ENCODE assay signal across 8 mouse cellular contexts in the genomic region with DNA sequence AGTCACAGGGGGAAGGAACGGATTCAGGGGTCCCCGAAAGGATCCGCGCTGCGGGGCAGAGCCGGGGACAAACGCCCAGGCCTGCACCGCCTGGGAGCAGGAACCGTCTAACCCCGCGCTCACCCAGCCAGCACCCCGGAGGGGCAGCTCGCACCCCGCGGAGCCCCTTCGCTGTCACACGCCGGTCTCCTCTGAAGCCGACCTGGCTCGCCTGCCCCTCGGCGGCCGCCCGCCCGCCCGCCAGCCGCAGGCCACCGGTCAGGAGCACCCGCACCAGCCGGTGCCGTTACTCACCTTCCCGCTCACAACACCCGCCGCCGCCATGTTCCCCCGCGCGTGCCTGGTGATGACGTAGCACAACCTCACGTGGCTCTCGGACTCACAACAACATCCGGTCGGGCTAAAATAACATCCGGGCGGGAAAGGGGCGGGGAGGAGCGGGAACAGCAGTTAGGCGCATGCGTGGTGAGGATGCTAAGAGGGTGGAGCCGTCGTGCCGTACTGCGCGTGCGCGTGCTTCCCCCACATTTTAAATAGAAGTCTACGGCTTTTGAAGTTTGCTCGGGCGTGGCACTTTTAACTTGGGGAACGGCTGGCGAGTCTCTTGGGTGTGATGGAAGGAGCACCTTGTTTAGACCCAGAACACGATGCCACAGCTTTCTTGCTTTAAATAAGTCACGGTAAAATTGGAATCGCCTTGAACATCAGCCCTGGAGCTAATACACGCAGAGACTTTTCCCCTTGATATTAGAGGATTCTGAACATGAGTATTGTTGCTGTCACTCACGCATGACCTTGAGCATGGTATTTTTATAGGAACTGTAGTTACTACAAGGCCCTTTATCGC. TPM values are rescaled to one million over a fixed set of nuclear protein-coding genes. Genes with fewer than 3 reads are reported as not detected.
DNase-seq lines count a peak whose midpoint lies in the region; ATAC-seq lines count a peak whose summit lies in the region.

A gene (minus strand): TSS at position 380 of the 847 bp plus-strand sequence.

- H3K27ac ChIP-seq in heart, embryonic 14.5 days (replicated peaks in 1 of 2; ENCODE audit: control insufficient read depth in 1 of 2, insufficient read depth in 1 of 2, low read depth in 2 of 2, low read length in 2 of 2), result peak within 1 kb of the TSS; percentile 70 to 76
- H3K27ac ChIP-seq in liver, embryonic 13.5 days, result peak within 1 kb of the TSS; percentile 87
- peak within 1 kb of the TSS; percentile 93 for H3K27ac ChIP-seq in stomach, embryonic 16.5 days (ENCODE audit: low read length)

- H3K9me3 ChIP-seq in heart, embryonic 14.5 days (ENCODE audit: control insufficient read depth, low read length), result no peaks in the 10 kb centered on the region
- H3K9me3 ChIP-seq in liver, embryonic 13.5 days (replicated peaks), result no peaks in the 10 kb centered on the region
- H3K9me3 ChIP-seq in stomach, embryonic 16.5 days (replicated peaks; ENCODE audit: control insufficient read depth, low read length), result no peaks in the 10 kb centered on the region

- no peaks in the 10 kb centered on the region for H3K27me3 ChIP-seq in heart, embryonic 14.5 days (ENCODE audit: control insufficient read depth, insufficient read depth, low read length)
- no peaks in the 10 kb centered on the region for H3K27me3 ChIP-seq in liver, embryonic 13.5 days
- no peaks in the 10 kb centered on the region for H3K27me3 ChIP-seq in stomach, embryonic 16.5 days (ENCODE audit: control insufficient read depth, insufficient read depth, low read length)

- under 1% methylated on average over 66 of the region's 67 CpGs for WGBS in heart, embryonic 14.5 days
- under 1% methylated on average over 67 of the region's 67 CpGs for WGBS in liver, embryonic 13.5 days (ENCODE audit: insufficient replicate concordance)
- under 1% methylated on average over 67 of the region's 67 CpGs for WGBS in stomach, embryonic 16.5 days

- ATAC-seq in CD4-positive, CD25-positive, alpha-beta regulatory T cell, adult 4 months, result peak; percentile 85
- peak; percentile 96 for ATAC-seq in heart, embryonic 14.5 days (ENCODE audit: insufficient number of reproducible peaks, insufficient read depth, low FRiP score, low read depth)
- peak; percentile 92 for ATAC-seq in liver, embryonic 13.5 days (ENCODE audit: low read depth)
- peak; percentile 95 for ATAC-seq in stomach, embryonic 16.5 days (ENCODE audit: insufficient read depth, low FRiP score)

- H3K4me1 ChIP-seq in heart, embryonic 14.5 days (ENCODE audit: control insufficient read depth in 2 of 2, insufficient read depth in 2 of 2, low read length in 2 of 2), result peaks cover 7 to 20% of the 10 kb centered on the region in 2 experiments
- H3K4me1 ChIP-seq in liver, embryonic 13.5 days (replicated peaks), result peaks cover 48% of the 10 kb centered on the region
- peaks cover 10% of the 10 kb centered on the region for H3K4me1 ChIP-seq in stomach, embryonic 16.5 days (ENCODE audit: control insufficient read depth, insufficient read depth, low read length)

- no peaks in the 10 kb centered on the region for H3K36me3 ChIP-seq in heart, embryonic 14.5 days (ENCODE audit: control insufficient read depth, insufficient read depth, low read length)
- H3K36me3 ChIP-seq in liver, embryonic 13.5 days, result no peaks in the 10 kb centered on the region
- no peaks in the 10 kb centered on the region for H3K36me3 ChIP-seq in stomach, embryonic 16.5 days (ENCODE audit: control insufficient read depth, insufficient read depth, low read length)

- peak; percentile 99 for DNase-seq in c-Kit-negative CD71-positive TER-119-positive erythroid progenitor cells, embryonic 14.5 days (ENCODE audit: low read depth, low spot score)
- DNase-seq in fibroblast of lung, adult 2 months (ENCODE audit: low read depth), result peak; percentile 98
- DNase-seq in kidney, postnatal 14 days, result peak; percentile 99
- DNase-seq in liver, embryonic 13.5 days, result peak; percentile 97
- DNase-seq in neural tube, embryonic 10.5 days (ENCODE audit: extremely low spot score, low spot score), result peak; percentile 100

- H3K4me2 ChIP-seq in heart, embryonic 14.5 days (ENCODE audit: low read length), result peak within 1 kb of the TSS; percentile 81
- peak within 1 kb of the TSS; percentile 87 for H3K4me2 ChIP-seq in liver, embryonic 13.5 days
- H3K4me2 ChIP-seq in stomach, embryonic 16.5 days (ENCODE audit: low read depth, low read length), result peak within 1 kb of the TSS; percentile 82

- peak within 1 kb of the TSS; percentile 88 to 91 for H3K4me3 ChIP-seq in heart, embryonic 14.5 days (ENCODE audit: control insufficient read depth in 1 of 2, insufficient read depth in 1 of 2, low read depth in 1 of 2, low read length in 2 of 2)
- H3K4me3 ChIP-seq in liver, embryonic 13.5 days (replicated peaks), result peak within 1 kb of the TSS; percentile 94
- H3K4me3 ChIP-seq in stomach, embryonic 16.5 days (replicated peaks; ENCODE audit: low read length), result peak within 1 kb of the TSS; percentile 98

- peak within 1 kb of the TSS; percentile 94 for H3K9ac ChIP-seq in heart, embryonic 14.5 days (ENCODE audit: low read length)
- peak within 1 kb of the TSS; percentile 90 for H3K9ac ChIP-seq in liver, embryonic 13.5 days
- H3K9ac ChIP-seq in stomach, embryonic 16.5 days (ENCODE audit: low read length), result peak within 1 kb of the TSS; percentile 90

RNA-seq across cellular contexts. Expression of the gene that starts here (rescaled TPM):
- 100 to 1,000 TPM; 135 to 165 TPM for polyA plus RNA-seq in CD4-positive, CD25-positive, alpha-beta regulatory T cell, adult 4 months (2017; shearing (Covaris generic))
- polyA plus RNA-seq in heart, embryonic 14.5 days (2014; fragmentation: Nextera tagmentation; extraction: Ambion mirVana), result 42.3 and 48.1 TPM in 2 replicates
- 36.1 and 40.0 TPM in 2 replicates for polyA plus RNA-seq in liver, embryonic 13.5 days (2015; fragmentation: Nextera tagmentation; extraction: Ambion mirVana)
- 43.4 and 49.5 TPM in 2 replicates for polyA plus RNA-seq in stomach, embryonic 16.5 days (2015; fragmentation: Nextera tagmentation; extraction: Ambion mirVana)

Comparison
In these comparisons a context has a peak if more than half of its experiments do, and no peak if none do; other contexts are left out.
1. Peak in every context shown above with its lines: DNase-seq, ATAC-seq, H3K4me3 ChIP-seq and H3K27ac ChIP-seq.